Mouse (Mus musculus): ENCODE measurements at regions not wholly inside any gene's neighbourhood (a gene's known extent, or its start where the extent isn't known, plus 50 kb on each side); places are given as distances from the start of the nearest gene placed in this dataset.

DNA sequence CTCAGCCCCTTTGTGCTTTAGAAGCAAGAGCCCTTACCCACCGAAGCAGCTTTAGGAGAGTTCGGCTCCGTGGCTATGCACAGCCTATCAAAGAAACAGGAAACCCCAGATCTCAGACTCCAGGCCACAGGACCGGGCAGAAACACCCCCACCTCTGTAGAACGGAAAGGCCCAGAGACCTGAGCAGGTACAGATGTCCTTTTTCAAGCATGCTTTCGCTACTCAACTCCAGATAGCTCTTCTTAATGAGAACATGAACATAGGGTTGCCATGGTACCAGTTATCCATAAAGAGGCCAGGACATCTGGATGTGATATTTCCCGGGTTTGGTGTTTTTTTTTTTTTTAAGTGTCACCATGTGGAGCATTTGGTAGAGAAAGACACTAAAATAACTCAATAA is 107.4 kb downstream of the Cdc5l start:
- TF ChIP-seq CTCF (IDR thresholded peaks at IDR 0.05; ENCODE audit: low read depth) (no peak), EP300 (IDR thresholded peaks at IDR 0.05; ENCODE audit: low read depth) (no peak)
